Mouse (Mus musculus): ENCODE measurements around the gene Pgls.

Pgls gene

GRCm38 (mm10) chr8:71591471-71592373 lies at the start of gene Pgls:
Gene Pgls, plus strand, starts transcription at chr8:71592176.
- peak; percentile 94 for DNase-seq (ENCODE audit: low spot score in 2 of 2)

GRCm38 (mm10) chr8:71542632-71543343 lies 49.2 kb upstream of the Pgls start, which contains the start of gene Mvb12a:
Gene Mvb12a, plus strand, starts transcription at chr8:71542922.
- peak; percentile 95 for DNase-seq (ENCODE audit: low spot score in 2 of 2)

DNA sequence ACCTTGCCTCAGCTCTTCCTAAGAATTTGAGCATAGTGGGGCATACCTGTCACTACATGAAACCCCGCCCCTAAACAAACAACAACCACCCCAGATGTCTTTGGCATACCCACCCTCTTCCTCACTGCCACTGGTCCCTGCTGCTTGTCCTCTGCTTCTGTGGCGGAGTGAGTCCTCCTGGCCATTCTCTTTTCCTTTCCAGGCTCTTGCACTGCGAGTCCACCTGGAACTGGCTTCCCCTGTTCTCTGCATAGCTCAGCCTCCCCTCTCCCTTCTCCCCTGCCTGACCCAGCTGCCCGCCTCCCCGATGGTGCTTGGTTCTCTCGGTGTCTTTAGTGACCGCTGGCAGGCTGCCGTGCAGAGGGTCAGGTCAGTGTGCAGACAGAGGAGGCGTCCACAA lies 48.2 kb upstream of the Pgls start:
- DNase-seq (ENCODE audit: low spot score in 2 of 2): no peak

DNA sequence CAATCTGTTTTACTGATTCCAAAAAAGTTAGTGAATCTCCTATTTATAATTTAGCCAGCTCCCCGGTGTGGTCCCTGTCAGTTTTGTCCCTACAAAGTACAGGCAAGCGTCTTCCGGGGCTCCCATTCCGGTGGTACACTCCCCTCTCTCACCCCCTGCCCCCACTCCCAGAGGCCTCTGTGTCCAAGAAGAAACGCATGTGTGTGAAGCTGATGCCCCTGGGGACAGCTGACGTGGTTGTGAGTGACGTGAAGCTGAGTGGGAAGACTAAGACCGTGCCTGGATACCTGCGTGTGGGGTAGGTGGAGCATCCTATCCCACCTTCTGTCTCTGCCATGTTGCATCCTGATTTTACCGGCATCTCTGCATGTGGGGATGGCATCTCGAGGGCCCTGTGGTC lies 46.9 kb upstream of the Pgls start:
- no peak for DNase-seq (ENCODE audit: low spot score in 2 of 2)

DNA sequence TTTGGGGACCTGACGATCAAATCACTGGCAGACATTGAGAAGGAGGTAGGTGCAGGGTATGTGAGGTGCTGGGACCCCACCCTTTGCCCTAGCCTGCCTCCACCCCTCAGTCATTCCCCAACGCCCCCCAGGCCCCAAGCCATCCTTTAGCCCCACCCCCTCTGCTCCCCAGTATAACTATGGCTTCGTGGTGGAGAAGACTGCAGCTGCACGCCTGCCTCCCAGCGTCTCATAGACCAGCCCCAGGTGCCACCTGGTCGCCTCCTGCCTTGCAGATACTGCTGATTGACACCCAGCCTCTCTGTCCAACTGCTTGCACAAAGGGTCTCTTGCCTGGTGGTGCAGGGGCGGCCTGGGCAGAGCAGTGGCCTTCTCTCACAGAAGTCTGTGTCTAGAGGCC lies 44.4 kb upstream of the Pgls start:
- DNase-seq (ENCODE audit: low spot score in 2 of 2): no peak

DNA sequence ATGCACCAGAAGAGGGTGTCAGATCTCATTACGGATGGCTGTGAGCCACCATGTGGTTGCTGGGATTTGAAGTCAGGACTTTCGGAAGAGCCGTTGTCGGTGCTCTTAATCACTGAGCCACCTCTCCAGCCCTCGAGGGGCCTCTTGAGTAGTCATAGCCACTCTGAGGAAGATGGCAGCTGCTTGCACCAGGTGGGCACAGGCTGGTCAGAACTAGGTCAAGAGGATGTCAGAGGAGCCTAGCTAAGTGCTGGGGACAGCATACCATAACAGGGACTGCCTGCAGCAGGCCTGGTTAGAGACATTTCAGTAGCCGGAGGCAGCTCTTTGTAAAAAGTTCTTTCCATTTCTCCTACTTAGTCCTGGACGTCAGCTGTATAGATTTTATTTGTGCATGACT lies 41.2 kb upstream of the Pgls start:
- DNase-seq (ENCODE audit: low spot score in 2 of 2): no peak

DNA sequence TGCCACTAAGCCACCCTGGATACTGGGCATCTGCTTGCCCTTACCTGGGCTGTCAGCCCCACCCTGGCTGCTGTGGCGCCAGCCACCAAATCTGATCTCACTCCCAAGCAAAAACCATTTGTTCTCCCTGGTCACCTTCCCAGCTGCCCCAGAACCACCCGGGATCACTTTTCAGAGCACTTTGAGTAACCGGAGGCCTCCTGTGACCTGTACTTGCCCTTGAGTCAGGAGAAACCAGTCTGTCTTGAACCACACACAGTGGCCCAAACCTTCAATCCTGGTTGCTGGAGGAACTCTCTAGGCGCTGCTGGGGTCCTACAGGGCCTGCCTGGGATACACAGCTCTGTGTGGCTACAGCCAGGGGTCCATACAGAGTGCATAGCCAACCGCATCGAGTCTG lies 39.2 kb upstream of the Pgls start:
- no peak for DNase-seq (ENCODE audit: low spot score in 2 of 2)

DNA sequence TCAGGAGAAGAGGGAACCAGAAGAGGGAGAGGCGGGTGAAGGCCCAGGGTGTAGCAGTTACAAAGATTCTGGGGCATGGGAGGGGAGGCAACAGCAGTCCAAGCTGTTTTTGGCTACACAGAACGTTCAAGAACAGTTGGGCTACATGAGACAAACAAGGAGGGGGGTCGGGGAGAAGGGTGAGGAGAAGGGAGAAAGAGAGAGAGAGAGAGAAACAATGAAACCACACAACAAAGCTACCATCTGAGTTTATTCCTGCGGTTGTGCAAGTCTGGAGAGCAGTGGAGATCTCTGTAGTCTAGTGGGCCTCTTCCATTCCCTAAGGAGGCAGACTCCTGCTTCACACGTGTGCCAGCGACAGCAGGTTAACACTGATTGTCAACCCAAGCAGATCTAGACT lies 38.0 kb upstream of the Pgls start:
- no peak for DNase-seq (ENCODE audit: low spot score in 2 of 2)

- no peak for DNase-seq (ENCODE audit: low spot score in 2 of 2)
These were observed 37.3 kb upstream of the Pgls start for GRCm38 (mm10) chr8:71554644-71555043.

- DNase-seq (ENCODE audit: low spot score in 2 of 2): no peak
These were observed 33.7 kb upstream of the Pgls start, which contains the start of gene Tmem221 for GRCm38 (mm10) chr8:71558071-71558957. Gene Tmem221, minus strand, starts transcription at chr8:71558871.

DNA sequence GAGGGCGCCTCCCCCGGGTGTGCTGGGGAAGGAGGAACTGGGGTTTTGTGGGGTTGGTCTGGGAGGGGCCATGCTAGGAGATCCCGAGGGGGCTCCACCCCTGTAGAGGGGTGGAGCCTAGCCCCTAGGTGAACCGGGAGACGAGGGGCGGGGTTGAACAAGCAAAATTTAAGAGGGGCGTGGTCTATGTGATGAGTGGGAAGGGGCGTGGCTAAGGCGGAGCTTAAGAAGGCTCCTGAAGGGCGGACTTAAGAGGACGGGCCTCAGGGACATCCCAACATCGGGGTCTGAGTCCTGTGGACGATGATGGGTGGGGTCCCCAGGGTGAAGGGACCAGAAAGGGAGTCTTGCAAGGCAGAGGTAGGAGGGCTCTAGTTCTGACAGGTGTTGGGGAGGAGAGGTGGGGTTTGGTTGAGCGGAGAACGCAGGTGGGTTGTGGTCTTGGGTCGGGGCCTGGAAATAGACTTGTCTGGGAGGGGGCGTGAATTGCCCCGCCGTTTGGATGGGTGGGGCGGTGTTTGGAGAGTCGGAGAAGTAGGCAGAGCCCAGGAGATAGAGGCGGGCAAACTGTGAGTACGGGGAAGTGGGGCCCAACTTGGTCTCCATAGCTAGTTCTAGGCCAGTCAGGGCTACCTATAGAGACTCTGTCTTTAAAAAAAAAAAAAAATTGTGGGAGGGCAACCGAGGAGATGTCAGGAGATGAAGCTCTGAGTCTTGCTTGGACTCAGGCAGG lies 32.9 kb upstream of the Pgls start:
- DNase-seq (ENCODE audit: low spot score in 2 of 2): peak; percentile 55 to 78

DNA sequence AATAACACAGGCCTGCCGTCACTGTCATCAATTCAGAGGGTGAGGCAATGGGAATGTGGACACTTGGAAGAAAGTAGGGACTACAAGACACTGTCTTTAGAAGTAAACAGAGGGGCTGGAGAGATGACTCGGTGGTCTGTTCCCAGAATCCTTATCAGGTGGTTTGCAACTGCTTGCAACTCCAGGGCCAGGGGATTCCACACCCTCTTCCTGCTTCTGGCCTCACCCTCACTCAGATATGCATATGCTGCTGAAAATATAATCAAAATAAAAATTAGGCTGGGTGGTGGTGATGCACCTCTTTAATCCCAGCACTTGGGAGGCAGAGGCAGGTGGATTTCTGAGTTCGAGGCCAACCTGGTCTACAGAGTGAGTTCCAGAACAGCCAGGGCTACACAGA lies 31.9 kb upstream of the Pgls start:
- no peak for DNase-seq (ENCODE audit: low spot score in 2 of 2)

DNA sequence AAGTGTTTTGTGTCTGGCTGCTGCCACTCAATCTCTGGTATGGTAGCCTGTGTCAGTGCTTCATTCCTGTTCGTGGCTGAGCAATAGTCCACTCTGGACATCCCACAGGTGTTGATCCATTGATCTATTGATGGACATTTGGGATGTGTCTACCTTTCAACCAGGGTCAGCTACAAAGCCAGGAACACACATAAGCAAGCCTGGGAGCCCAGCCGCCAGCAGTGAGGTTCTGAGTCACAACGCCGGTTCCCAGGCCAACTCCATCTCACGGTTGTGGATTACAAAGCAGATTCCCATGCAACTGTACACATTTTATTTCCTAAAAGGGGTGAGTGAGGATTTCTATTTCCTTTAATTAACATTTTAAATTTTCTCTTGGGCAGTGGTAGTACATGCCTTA lies 31.2 kb upstream of the Pgls start:
- DNase-seq (ENCODE audit: low spot score in 2 of 2): no peak

- no peak for DNase-seq (ENCODE audit: low spot score in 2 of 2)
These were observed 30.6 kb upstream of the Pgls start for GRCm38 (mm10) chr8:71561401-71561800.

GRCm38 (mm10) chr8:71562751-71563150 lies 29.2 kb upstream of the Pgls start:
- DNase-seq (ENCODE audit: low spot score in 2 of 2): peak; percentile 77 to 85

- no peak for DNase-seq (ENCODE audit: low spot score in 2 of 2)
These were observed 28.0 kb upstream of the Pgls start for GRCm38 (mm10) chr8:71563992-71564391.

GRCm38 (mm10) chr8:71566501-71566900 lies 25.5 kb upstream of the Pgls start, which contains the start of gene Nxnl1:
Gene Nxnl1, minus strand, starts transcription at chr8:71566601.
- DNase-seq (ENCODE audit: low spot score in 2 of 2): no peak

GRCm38 (mm10) chr8:71567587-71567986 lies 24.4 kb upstream of the Pgls start:
- DNase-seq (ENCODE audit: low spot score in 2 of 2): no peak

GRCm38 (mm10) chr8:71568387-71568937 lies 23.5 kb upstream of the Pgls start, which contains the start of gene Slc27a1:
Gene Slc27a1, plus strand, starts transcription at chr8:71568882.
- DNase-seq (ENCODE audit: low spot score in 2 of 2): peak in 1 of 2 experiments; percentile 75

DNA sequence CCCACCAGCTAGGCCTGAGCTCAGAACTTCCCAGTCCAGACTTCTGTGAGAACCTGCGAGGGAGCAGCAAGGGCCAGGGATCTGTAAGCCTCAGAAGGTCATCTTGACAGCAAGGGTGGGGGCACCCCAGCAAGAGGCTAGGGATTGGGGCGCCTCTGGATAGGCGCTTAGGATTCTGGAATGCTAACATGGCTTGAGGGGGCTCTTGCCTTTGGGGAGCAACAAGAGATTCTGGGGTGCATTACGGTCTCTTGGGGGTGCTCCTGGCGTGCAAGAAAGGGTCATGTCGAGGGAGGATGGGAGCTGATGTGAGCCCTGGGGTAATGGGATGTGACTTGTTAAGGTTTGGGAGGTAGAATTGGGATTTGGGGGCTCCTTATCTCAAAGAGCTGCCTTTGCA lies 23.0 kb upstream of the Pgls start:
- DNase-seq (ENCODE audit: low spot score in 2 of 2): no peak
